Mouse (Mus musculus): ENCODE measurements around the gene Top3a.
A peak's percentile ranks its signal among the peaks of the same experiment; 100 is the strongest.
"Not testable (repeated sequence)": the region's sequence is repeated elsewhere in the genome, so short reads cannot be mapped to it uniquely, and the experiment has no call there.

Gene Top3a

GRCm38 (mm10) chr11:60776829-60777740, at the start of gene Top3a, which contains the start of gene Smcr8:
Top3a (minus strand) TSS chr11:60777365.
Smcr8 (plus strand) TSS chr11:60777524.
- peak; percentile 97 for DNase-seq (ENCODE audit: extremely low read depth, low read depth)

- no peak for DNase-seq (ENCODE audit: extremely low read depth, low read depth)
Observed at GRCm38 (mm10) chr11:60826700-60827099, 49.5 kb upstream of the Top3a start.

- DNase-seq (ENCODE audit: extremely low read depth, low read depth): no peak
Observed at GRCm38 (mm10) chr11:60825191-60825590, 48.0 kb upstream of the Top3a start.

GRCm38 (mm10) chr11:60823771-60824170, 46.6 kb upstream of the Top3a start:
- DNase-seq (ENCODE audit: extremely low read depth, low read depth): no peak

GRCm38 (mm10) chr11:60816398-60816797, 39.2 kb upstream of the Top3a start:
- no peak for DNase-seq (ENCODE audit: extremely low read depth, low read depth)

GRCm38 (mm10) chr11:60811618-60812017, 34.5 kb upstream of the Top3a start, which contains the start of gene Shmt1:
Shmt1 (minus strand) TSS chr11:60811718.
- not testable (repeated sequence) for DNase-seq (ENCODE audit: extremely low read depth, low read depth)

GRCm38 (mm10) chr11:60811054-60811460, 33.9 kb upstream of the Top3a start:
- DNase-seq (ENCODE audit: extremely low read depth, low read depth): peak; percentile 87

GRCm38 (mm10) chr11:60810046-60810965, 33.1 kb upstream of the Top3a start:
- no peak for DNase-seq (ENCODE audit: extremely low read depth, low read depth)

GRCm38 (mm10) chr11:60809546-60809945, 32.4 kb upstream of the Top3a start:
- DNase-seq (ENCODE audit: extremely low read depth, low read depth): no peak

- DNase-seq (ENCODE audit: extremely low read depth, low read depth): peak; percentile 63
Observed at GRCm38 (mm10) chr11:60808286-60809070, 31.3 kb upstream of the Top3a start.

GRCm38 (mm10) chr11:60800892-60801291, 23.7 kb upstream of the Top3a start:
- DNase-seq (ENCODE audit: extremely low read depth, low read depth): no peak

- DNase-seq (ENCODE audit: extremely low read depth, low read depth): no peak
Observed at GRCm38 (mm10) chr11:60799977-60800376, 22.8 kb upstream of the Top3a start.

GRCm38 (mm10) chr11:60796342-60796741, 19.2 kb upstream of the Top3a start:
- DNase-seq (ENCODE audit: extremely low read depth, low read depth): no peak

- DNase-seq (ENCODE audit: extremely low read depth, low read depth): no peak
Observed at GRCm38 (mm10) chr11:60790472-60790871, 13.3 kb upstream of the Top3a start.

- DNase-seq (ENCODE audit: extremely low read depth, low read depth): no peak
Observed at GRCm38 (mm10) chr11:60787595-60787994, 10.4 kb upstream of the Top3a start.

- no peak for DNase-seq (ENCODE audit: extremely low read depth, low read depth)
Observed at GRCm38 (mm10) chr11:60784179-60784922, 7.2 kb upstream of the Top3a start.

- no peak for DNase-seq (ENCODE audit: extremely low read depth, low read depth)
Observed at GRCm38 (mm10) chr11:60779673-60780189, 2.6 kb upstream of the Top3a start.

- DNase-seq (ENCODE audit: extremely low read depth, low read depth): no peak
Observed at GRCm38 (mm10) chr11:60777801-60778370, 721 bp upstream of the Top3a start.

GRCm38 (mm10) chr11:60776107-60776828, 897 bp downstream of the Top3a start:
- DNase-seq (ENCODE audit: extremely low read depth, low read depth): no peak

Measured in MEL-GATA-1-ER (cell line).